ENCODE assay signal across 9 mouse cellular contexts in genomic region chr9:40686421-40686899, GRCm38 (mm10). TPM values are rescaled to one million over a fixed set of nuclear protein-coding genes. Genes with fewer than 3 reads are reported as not detected.
A peak's percentile ranks its signal among the peaks of the same experiment; 100 is the strongest.
DNase-seq lines count a peak whose midpoint lies in the region; ATAC-seq and TF ChIP-seq lines count a peak whose summit lies in the region.
"Had no signal": no experiment of that assay in that cellular context is flagged by ENCODE, and none has a peak within 500 bp of the region (broad histone marks: within the 10 kb centered on the region; RNA-seq: fewer than 3 reads in every experiment).

No protein-coding gene starts in this region.

- H3K4me3 ChIP-seq in layer of hippocampus, adult 2 months, result peak overlapping the region; percentile 68
- peak overlapping the region; percentile 80 for H3K4me3 ChIP-seq in embryonic facial prominence, embryonic 13.5 days
- H3K4me3 ChIP-seq in hindbrain, embryonic 11.5 days (ENCODE audit: low read depth, low read length), result peak overlapping the region; percentile 79

- peak overlapping the region; percentile 90 for H3K27ac ChIP-seq in layer of hippocampus, adult 2 months
- peak overlapping the region; percentile 100 for H3K27ac ChIP-seq in embryonic facial prominence, embryonic 13.5 days
- peak overlapping the region; percentile 94 for H3K27ac ChIP-seq in hindbrain, embryonic 11.5 days (ENCODE audit: low read depth, low read length)

- H3K27me3 ChIP-seq in embryonic facial prominence, embryonic 13.5 days, result no peaks in the 10 kb centered on the region; the same call in 1 of the 2 replicates
- H3K27me3 ChIP-seq in hindbrain, embryonic 11.5 days (ENCODE audit: control insufficient read depth, insufficient read depth, low read length), result 0 out of 2 replicates have a peak, but pooled peaks cover 4% of the 10 kb centered on the region

- H3K36me3 ChIP-seq in embryonic facial prominence, embryonic 13.5 days, result no peaks in the 10 kb centered on the region
- no peaks in the 10 kb centered on the region for H3K36me3 ChIP-seq in hindbrain, embryonic 11.5 days (ENCODE audit: control insufficient read depth, insufficient read depth, low read length)

- peak overlapping the region; percentile 97 for H3K9ac ChIP-seq in embryonic facial prominence, embryonic 13.5 days
- peak overlapping the region; percentile 88 for H3K9ac ChIP-seq in hindbrain, embryonic 11.5 days (ENCODE audit: low read depth, low read length)

- under 1% methylated on average over 23 of the region's 23 CpGs for WGBS in embryonic facial prominence, embryonic 13.5 days
- under 1% methylated on average over 23 of the region's 23 CpGs for WGBS in hindbrain, embryonic 11.5 days

- H3K9me3 ChIP-seq in embryonic facial prominence, embryonic 13.5 days, result no peaks in the 10 kb centered on the region
- no peaks in the 10 kb centered on the region for H3K9me3 ChIP-seq in hindbrain, embryonic 11.5 days (ENCODE audit: control insufficient read depth, low read length)

- H3K4me2 ChIP-seq in embryonic facial prominence, embryonic 13.5 days, result peak overlapping the region; percentile 90
- peak overlapping the region; percentile 96 for H3K4me2 ChIP-seq in hindbrain, embryonic 11.5 days (replicated peaks; ENCODE audit: low read depth, low read length)

- peak; percentile 68 for ATAC-seq in embryonic facial prominence, embryonic 13.5 days (ENCODE audit: insufficient number of reproducible peaks, insufficient read depth, low FRiP score, low TSS enrichment, low read depth)
- ATAC-seq in hindbrain, embryonic 11.5 days (ENCODE audit: low FRiP score), result peak; percentile 80
- 0 out of 2 replicates have a peak, but pooled peaks have one; percentile 31 for ATAC-seq in megakaryocyte progenitor cell, adult 5-6 weeks (replicated peaks; ENCODE audit: poor library complexity)
- ATAC-seq in inflammation-experienced regulatory T-cells, adult 6 months, result no peak

- no peak for DNase-seq in layer of hippocampus, adult 2 months (ENCODE audit: low spot score in 2 of 2)
- no peak for DNase-seq in layer of hippocampus, adult 18-20 months (ENCODE audit: low spot score in 2 of 2)
- peak; percentile 82 for DNase-seq in NIH3T3 (ENCODE audit: low read depth)
- peak; percentile 70 for DNase-seq in hindbrain, embryonic 11.5 days (ENCODE audit: low spot score)
- DNase-seq in spleen, adult 12 weeks (ENCODE audit: low spot score), result no peak

- H3K4me1 ChIP-seq in embryonic facial prominence, embryonic 13.5 days, result peaks cover 51% of the 10 kb centered on the region
- no peaks in the 10 kb centered on the region for H3K4me1 ChIP-seq in hindbrain, embryonic 11.5 days (replicated peaks; ENCODE audit: control insufficient read depth, insufficient read depth, low read length)

- TF ChIP-seq CTCF in layer of hippocampus, adult 2 months (conservative IDR thresholded peaks at IDR 0.05), result no peak

RNA-seq across cellular contexts. Expression of gene Clmp, which starts 0.7 kb away (rescaled TPM):
- 10 to 100 TPM; 25.3 to 33.3 TPM for total RNA-seq in layer of hippocampus, adult 2 months (2021)
- 10 to 100 TPM; 23.1 to 25.4 TPM for total RNA-seq in layer of hippocampus, adult 18-20 months (2021)
- 55.9 and 56.5 TPM in 2 replicates for polyA plus RNA-seq in embryonic facial prominence, embryonic 13.5 days (2015; fragmentation: Nextera tagmentation; extraction: Ambion mirVana)
- 44.1 and 45.6 TPM in 2 replicates for polyA plus RNA-seq in hindbrain, embryonic 11.5 days (2014; fragmentation: Nextera tagmentation; extraction: Ambion mirVana)
- total RNA-seq in megakaryocyte progenitor cell, adult 5-6 weeks (2015), result 0.10 and 0.22 TPM in 2 replicates
- total RNA-seq in megakaryocyte progenitor cell, adult 5-6 weeks (2017), result 0.25 and 0.54 TPM in 2 replicates
- polyA plus RNA-seq in inflammation-experienced regulatory T-cells, adult 6 months (2017; shearing (Covaris generic)), result not detected

RNA-seq across cellular contexts. Expression of gene Gm21915, which starts 16.0 kb away (rescaled TPM):
- total RNA-seq in layer of hippocampus, adult 2 months (2021), result not detected
- total RNA-seq in layer of hippocampus, adult 18-20 months (2021), result not detected
- not detected in 2 replicates for polyA plus RNA-seq in embryonic facial prominence, embryonic 13.5 days (2015; fragmentation: Nextera tagmentation; extraction: Ambion mirVana)
- polyA plus RNA-seq in hindbrain, embryonic 11.5 days (2014; fragmentation: Nextera tagmentation; extraction: Ambion mirVana), result not detected in 2 replicates
- total RNA-seq in megakaryocyte progenitor cell, adult 5-6 weeks (2015), result not detected in 2 replicates
- not detected in 2 replicates for total RNA-seq in megakaryocyte progenitor cell, adult 5-6 weeks (2017)
- not detected for polyA plus RNA-seq in inflammation-experienced regulatory T-cells, adult 6 months (2017; shearing (Covaris generic))
- total RNA-seq: neutrophil, adult 5-6 weeks had no signal

Comparison
In these comparisons a context has a peak if more than half of its experiments do, and no peak if none do; other contexts are left out.
1. DNase-seq: peak in NIH3T3 (single experiment) and hindbrain, embryonic 11.5 days (single experiment); none in layer of hippocampus, adult 2 months (0 of 2), layer of hippocampus, adult 18-20 months (0 of 2) and spleen, adult 12 weeks (single experiment).
2. RNA of gene Clmp, which starts 0.7 kb away (total RNA-seq): 25.3 to 33.3 TPM in layer of hippocampus, adult 2 months and 23.1 to 25.4 TPM in layer of hippocampus, adult 18-20 months; 0.10 to 0.54 TPM in megakaryocyte progenitor cell, adult 5-6 weeks; every median in the first group is over 10 times any median in the second.
3. Peak in every context shown above with its lines, with median percentiles within 50 percentile points of each other: H3K27ac ChIP-seq and H3K4me3 ChIP-seq.